Mouse (Mus musculus) testis, adult 2 months (tissue): ENCODE results near the gene Abhd17a.
A peak's percentile ranks its signal among the peaks of the same experiment; 100 is the strongest.

ENCODE experiments used
- CTCF ChIP-seq: fragments of 200-500 bp; IDR thresholded peaks from 2 replicates; pipeline ENCODE4 v1.5.1; 2012; ENCODE audit warnings: low read depth, mild to moderate bottlenecking, inconsistent platforms, low read length, moderate library complexity; ENCODE audit not compliant: control insufficient read depth, insufficient read depth, insufficient replicate concordance
- POLR2A ChIP-seq: fragments of 200-500 bp; IDR thresholded peaks from 2 replicates; pipeline ENCODE4 v1.6.1; 2012; ENCODE audit warnings: low read depth, mild to moderate bottlenecking, inconsistent platforms, low read length, moderate library complexity; ENCODE audit not compliant: control insufficient read depth

DNA sequence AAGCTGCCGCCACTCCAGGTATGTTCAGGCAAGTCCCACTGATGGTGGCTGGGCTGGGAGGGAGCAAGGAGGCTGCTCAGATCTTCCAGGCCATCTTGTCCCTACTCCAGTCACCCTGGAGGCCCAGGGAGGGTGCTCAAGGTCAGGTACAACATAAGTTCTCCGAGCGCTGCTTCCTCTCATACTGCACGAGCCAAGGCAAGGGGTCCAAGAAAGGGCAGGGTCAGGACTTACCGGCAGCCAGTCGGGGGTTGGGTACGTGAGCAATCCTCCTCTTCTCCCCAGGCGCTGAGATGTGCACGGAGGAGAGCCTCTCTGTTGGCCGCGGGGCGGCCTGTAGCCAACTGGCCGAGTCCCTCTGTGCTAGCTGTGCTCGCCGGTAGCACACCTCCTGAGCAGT lies 42.6 kb downstream of the Abhd17a start:
- no peak for TF ChIP-seq CTCF
- 0 out of 2 replicates have a peak, but pooled peaks have one; percentile 0 for TF ChIP-seq POLR2A
